Mouse (Mus musculus) erythroblast, embryonic 14.5 days (primary cell): Measurements from ENCODE around the gene Nfkbiz. TPM values are rescaled to one million over a fixed set of nuclear protein-coding genes. Genes with fewer than 3 reads are reported as not detected.

ENCODE experiments used
- H3K27me3 ChIP-seq: 2 replicates; pipeline ENCODE4 v1.6.1; 2012; ENCODE audit warnings: inconsistent platforms; ENCODE audit not compliant: control insufficient read depth
- H3K36me3 ChIP-seq: 2 replicates; pipeline ENCODE4 v1.6.1; 2012; ENCODE audit warnings: mild to moderate bottlenecking, inconsistent platforms; ENCODE audit not compliant: control insufficient read depth
- H3K4me1 ChIP-seq: 2 replicates; pipeline ENCODE4 v1.6.1; 2012; ENCODE audit warnings: inconsistent platforms; ENCODE audit not compliant: control insufficient read depth
- H3K4me3 ChIP-seq: replicated peaks from 2 replicates; pipeline ENCODE3; 2012; ENCODE audit warnings: moderate library complexity, mild to moderate bottlenecking, inconsistent platforms
- H3K9me3 ChIP-seq: 2 replicates; pipeline ENCODE4 v1.6.1; 2012; ENCODE audit warnings: low read length, inconsistent platforms, mixed read lengths; ENCODE audit not compliant: control insufficient read depth
- GATA1 ChIP-seq: IDR thresholded peaks from 2 replicates; pipeline ENCODE4 v1.6.1; 2012; ENCODE audit warnings: low read length, inconsistent platforms, mixed read lengths
- TAL1 ChIP-seq: IDR thresholded peaks from 3 replicates; pipeline ENCODE4 v1.6.1; 2012; ENCODE audit warnings: low read length, inconsistent platforms, mixed read lengths
- polyA plus RNA-seq: library from polyadenylated mRNA; stranded (reverse); fragments of >175 nt; gene quantifications from 2 replicates; pipeline ENCODE4 v1.2.3, GENCODE M21; 2012

Nfkbiz gene
- polyA plus RNA-seq, 1 experiment, result 0.09 TPM

GRCm38 (mm10) chr16:55811792-55812191 is 26.9 kb downstream of the Nfkbiz start:
- H3K4me3 ChIP-seq, result no peak overlapping the region
- TF ChIP-seq TAL1, result no peak
- TF ChIP-seq GATA1, result no peak
- no peaks in the 10 kb centered on the region for H3K27me3 ChIP-seq
- H3K36me3 ChIP-seq, result peaks cover 24% of the 10 kb centered on the region
- no peaks in the 10 kb centered on the region for H3K4me1 ChIP-seq
- no peaks in the 10 kb centered on the region for H3K9me3 ChIP-seq

GRCm38 (mm10) chr16:55809779-55810514 is 28.8 kb downstream of the Nfkbiz start:
- TF ChIP-seq GATA1 (no peak), TAL1 (no peak)
- H3K9me3 ChIP-seq, result no peaks in the 10 kb centered on the region
- no peak overlapping the region for H3K4me3 ChIP-seq
- no peaks in the 10 kb centered on the region for H3K27me3 ChIP-seq
- peaks cover 15% of the 10 kb centered on the region for H3K36me3 ChIP-seq
- H3K4me1 ChIP-seq, result no peaks in the 10 kb centered on the region

GRCm38 (mm10) chr16:55809345-55809744 is 29.4 kb downstream of the Nfkbiz start:
- no peaks in the 10 kb centered on the region for H3K4me1 ChIP-seq
- H3K4me3 ChIP-seq, result no peak overlapping the region
- TF ChIP-seq GATA1, result no peak
- no peak for TF ChIP-seq TAL1
- H3K9me3 ChIP-seq, result no peaks in the 10 kb centered on the region
- peaks cover 15% of the 10 kb centered on the region for H3K36me3 ChIP-seq
- no peaks in the 10 kb centered on the region for H3K27me3 ChIP-seq

- no peak for TF ChIP-seq TAL1
- TF ChIP-seq GATA1, result no peak
- peaks cover 1% of the 10 kb centered on the region for H3K36me3 ChIP-seq
- H3K27me3 ChIP-seq, result no peaks in the 10 kb centered on the region
- no peaks in the 10 kb centered on the region for H3K4me1 ChIP-seq
- H3K9me3 ChIP-seq, result no peaks in the 10 kb centered on the region
- no peak overlapping the region for H3K4me3 ChIP-seq
Measured at GRCm38 (mm10) chr16:55807505-55807932, 31.2 kb downstream of the Nfkbiz start.

- Histone ChIP-seq H3K4me1 (no peaks in the 10 kb centered on the region), H3K9me3 (no peaks in the 10 kb centered on the region), H3K27me3 (no peaks in the 10 kb centered on the region), H3K36me3 (no peaks in the 10 kb centered on the region), H3K4me3 (no peak overlapping the region)
- TF ChIP-seq TAL1, result no peak
- no peak for TF ChIP-seq GATA1
Measured at GRCm38 (mm10) chr16:55804799-55805198, 33.9 kb downstream of the Nfkbiz start.

- Histone ChIP-seq H3K27me3 (no peaks in the 10 kb centered on the region), H3K4me3 (no peak overlapping the region), H3K9me3 (no peaks in the 10 kb centered on the region), H3K4me1 (no peaks in the 10 kb centered on the region), H3K36me3 (no peaks in the 10 kb centered on the region)
- TF ChIP-seq TAL1 (no peak), GATA1 (no peak)
Measured at GRCm38 (mm10) chr16:55801629-55802028, 37.1 kb downstream of the Nfkbiz start.

GRCm38 (mm10) chr16:55798845-55799244 is 39.9 kb downstream of the Nfkbiz start:
- H3K36me3 ChIP-seq, result no peaks in the 10 kb centered on the region
- no peak overlapping the region for H3K4me3 ChIP-seq
- no peaks in the 10 kb centered on the region for H3K4me1 ChIP-seq
- H3K9me3 ChIP-seq, result no peaks in the 10 kb centered on the region
- H3K27me3 ChIP-seq, result no peaks in the 10 kb centered on the region
- TF ChIP-seq GATA1, result no peak
- no peak for TF ChIP-seq TAL1

- no peaks in the 10 kb centered on the region for H3K36me3 ChIP-seq
- H3K27me3 ChIP-seq, result no peaks in the 10 kb centered on the region
- no peak overlapping the region for H3K4me3 ChIP-seq
- H3K4me1 ChIP-seq, result no peaks in the 10 kb centered on the region
- TF ChIP-seq TAL1 (no peak), GATA1 (no peak)
- H3K9me3 ChIP-seq, result no peaks in the 10 kb centered on the region
Measured at GRCm38 (mm10) chr16:55790326-55790725, 48.4 kb downstream of the Nfkbiz start.

GRCm38 (mm10) chr16:55789291-55789690 is 49.4 kb downstream of the Nfkbiz start:
- H3K36me3 ChIP-seq, result no peaks in the 10 kb centered on the region
- no peaks in the 10 kb centered on the region for H3K9me3 ChIP-seq
- no peaks in the 10 kb centered on the region for H3K4me1 ChIP-seq
- H3K27me3 ChIP-seq, result no peaks in the 10 kb centered on the region
- no peak overlapping the region for H3K4me3 ChIP-seq
- TF ChIP-seq GATA1 (no peak), TAL1 (no peak)
